Mouse (Mus musculus): Measurements from ENCODE around the gene Grm6. TPM values are rescaled to one million over a fixed set of nuclear protein-coding genes. Genes with fewer than 3 reads are reported as not detected.

Gene Grm6
- polyA plus RNA-seq, 1 experiment from 2014 or later, result not detected

- H3K4me3 ChIP-seq (ENCODE audit: low read depth, low read length), result no peak overlapping the region
- H3K9me3 ChIP-seq (ENCODE audit: control insufficient read depth, low read length), result peaks cover 3% of the 10 kb centered on the region; the same call in 1 of the 2 replicates
- WGBS, result 51% methylated on average over 2 of the region's 2 CpGs
- H3K36me3 ChIP-seq (ENCODE audit: control insufficient read depth, insufficient read depth, low read length), result no peaks in the 10 kb centered on the region
- no peak overlapping the region for H3K9ac ChIP-seq (ENCODE audit: low read length)
- no peak overlapping the region for H3K4me2 ChIP-seq (ENCODE audit: low read depth, low read length, severe bottlenecking)
- DNase-seq (ENCODE audit: low spot score) (no peak), ATAC-seq (replicated peaks; ENCODE audit: low FRiP score) (no peak)
- H3K4me1 ChIP-seq (replicated peaks; ENCODE audit: control insufficient read depth, insufficient read depth, low read length), result no peaks in the 10 kb centered on the region
- no peaks in the 10 kb centered on the region for H3K27me3 ChIP-seq (ENCODE audit: control insufficient read depth, insufficient read depth, low read length)
- no peak overlapping the region for H3K27ac ChIP-seq (ENCODE audit: low read depth, low read length)
Measured at GRCm38 (mm10) chr11:50892441-50892840, 42.0 kb downstream of the Grm6 start.

- Histone ChIP-seq H3K4me3 (ENCODE audit: low read depth, low read length) (no peak overlapping the region), H3K27ac (ENCODE audit: low read depth, low read length) (no peak overlapping the region), H3K4me1 (replicated peaks; ENCODE audit: control insufficient read depth, insufficient read depth, low read length) (no peaks in the 10 kb centered on the region), H3K4me2 (ENCODE audit: low read depth, low read length, severe bottlenecking) (no peak overlapping the region), H3K36me3 (ENCODE audit: control insufficient read depth, insufficient read depth, low read length) (peaks cover 22% of the 10 kb centered on the region), H3K9ac (ENCODE audit: low read length) (no peak overlapping the region), H3K27me3 (ENCODE audit: control insufficient read depth, insufficient read depth, low read length) (no peaks in the 10 kb centered on the region), H3K9me3 (ENCODE audit: control insufficient read depth, low read length) (peaks cover 42% of the 10 kb centered on the region)
- DNase-seq (ENCODE audit: low spot score) (no peak), ATAC-seq (replicated peaks; ENCODE audit: low FRiP score) (no peak)
- WGBS, result 83% methylated on average over 1 of the region's 1 CpGs
Measured at GRCm38 (mm10) chr11:50897359-50897758, 46.9 kb downstream of the Grm6 start.

- Histone ChIP-seq H3K9ac (ENCODE audit: low read length) (no peak overlapping the region), H3K4me2 (ENCODE audit: low read depth, low read length, severe bottlenecking) (no peak overlapping the region), H3K4me1 (replicated peaks; ENCODE audit: control insufficient read depth, insufficient read depth, low read length) (no peaks in the 10 kb centered on the region), H3K27me3 (ENCODE audit: control insufficient read depth, insufficient read depth, low read length) (no peaks in the 10 kb centered on the region), H3K27ac (ENCODE audit: low read depth, low read length) (no peak overlapping the region), H3K4me3 (ENCODE audit: low read depth, low read length) (no peak overlapping the region), H3K9me3 (ENCODE audit: control insufficient read depth, low read length) (peaks cover 19% of the 10 kb centered on the region), H3K36me3 (ENCODE audit: control insufficient read depth, insufficient read depth, low read length) (peaks cover 74% of the 10 kb centered on the region)
- WGBS, result 95% methylated on average over 5 of the region's 5 CpGs
- ATAC-seq (replicated peaks; ENCODE audit: low FRiP score) (no peak), DNase-seq (ENCODE audit: low spot score) (no peak)
Measured at GRCm38 (mm10) chr11:50908136-50908535, 57.7 kb downstream of the Grm6 start.

DNA sequence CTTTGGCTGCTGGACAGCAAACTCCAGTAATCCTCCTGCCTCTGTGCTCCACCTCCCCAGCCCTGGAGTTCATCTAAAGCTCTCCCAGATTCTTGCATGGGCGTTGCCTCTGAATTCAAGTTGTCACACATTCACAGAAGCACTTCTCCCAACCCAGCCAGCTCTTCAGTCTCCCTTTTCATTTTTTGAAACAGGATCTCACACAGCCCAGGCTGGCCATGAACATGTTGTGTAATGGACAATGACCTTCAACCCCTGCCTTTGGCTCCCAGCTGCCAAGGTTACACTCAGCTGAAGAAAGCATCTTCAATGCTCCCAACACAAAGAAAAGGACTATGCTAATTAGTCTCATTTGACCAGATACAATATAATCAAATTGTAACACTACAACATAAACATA lies 62.8 kb downstream of the Grm6 start:
- no peak overlapping the region for H3K4me3 ChIP-seq (ENCODE audit: low read depth, low read length)
- H3K36me3 ChIP-seq (ENCODE audit: control insufficient read depth, insufficient read depth, low read length), result peaks cover 31% of the 10 kb centered on the region
- H3K27ac ChIP-seq (ENCODE audit: low read depth, low read length), result no peak overlapping the region
- WGBS, result 94% methylated on average over 1 of the region's 1 CpGs
- DNase-seq (ENCODE audit: low spot score) (no peak), ATAC-seq (replicated peaks; ENCODE audit: low FRiP score) (no peak)
- no peaks in the 10 kb centered on the region for H3K27me3 ChIP-seq (ENCODE audit: control insufficient read depth, insufficient read depth, low read length)
- H3K9me3 ChIP-seq (ENCODE audit: control insufficient read depth, low read length), result peaks cover 6% of the 10 kb centered on the region
- H3K9ac ChIP-seq (ENCODE audit: low read length), result no peak overlapping the region
- no peak overlapping the region for H3K4me2 ChIP-seq (ENCODE audit: low read depth, low read length, severe bottlenecking)
- no peaks in the 10 kb centered on the region for H3K4me1 ChIP-seq (replicated peaks; ENCODE audit: control insufficient read depth, insufficient read depth, low read length)

DNA sequence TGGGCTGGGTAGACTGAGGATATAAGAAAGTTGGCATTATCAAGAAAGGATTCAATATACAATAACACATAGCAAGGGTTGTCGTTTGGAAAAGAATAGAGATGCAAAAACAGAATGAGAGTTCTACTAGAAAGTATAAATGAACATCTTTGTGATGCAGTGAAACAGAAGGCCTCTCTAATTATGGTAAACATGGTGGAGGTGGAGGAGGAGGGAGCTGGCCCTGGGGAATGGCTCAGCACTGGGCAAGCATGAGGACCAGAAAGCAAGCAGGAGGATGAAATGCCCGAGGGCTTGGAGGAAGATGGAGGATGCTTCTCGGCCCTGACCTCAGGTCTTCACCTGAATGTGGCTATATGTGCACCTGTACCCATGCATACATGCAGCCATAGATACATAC lies 64.0 kb downstream of the Grm6 start:
- Histone ChIP-seq H3K4me1 (replicated peaks; ENCODE audit: control insufficient read depth, insufficient read depth, low read length) (no peaks in the 10 kb centered on the region), H3K9ac (ENCODE audit: low read length) (no peak overlapping the region), H3K9me3 (ENCODE audit: control insufficient read depth, low read length) (peaks cover 6% of the 10 kb centered on the region), H3K27me3 (ENCODE audit: control insufficient read depth, insufficient read depth, low read length) (no peaks in the 10 kb centered on the region), H3K27ac (ENCODE audit: low read depth, low read length) (no peak overlapping the region), H3K36me3 (ENCODE audit: control insufficient read depth, insufficient read depth, low read length) (peaks cover 25% of the 10 kb centered on the region), H3K4me3 (ENCODE audit: low read depth, low read length) (no peak overlapping the region), H3K4me2 (ENCODE audit: low read depth, low read length, severe bottlenecking) (no peak overlapping the region)
- ATAC-seq (replicated peaks; ENCODE audit: low FRiP score), result no peak
- DNase-seq (ENCODE audit: low spot score), result no peak
- WGBS, result 95% methylated on average over 3 of the region's 3 CpGs

Other genes starting within 250 kb of the Grm6 start
- gene Adamts2, start 248.6 kb upstream of the Grm6 start, polyA plus RNA-seq (2014; fragmentation: Nextera tagmentation; extraction: Ambion mirVana), result 1.0 and 1.6 TPM in 2 replicates
- 37.7 and 41.7 TPM in 2 replicates for gene Zfp354c, start 23.0 kb upstream of the Grm6 start, polyA plus RNA-seq (2014; fragmentation: Nextera tagmentation; extraction: Ambion mirVana)
- 0.79 and 1.3 TPM in 2 replicates for gene Zfp879, start 9.1 kb upstream of the Grm6 start, polyA plus RNA-seq (2014; fragmentation: Nextera tagmentation; extraction: Ambion mirVana)
- gene Zfp454, start 37.0 kb downstream of the Grm6 start, polyA plus RNA-seq (2014; fragmentation: Nextera tagmentation; extraction: Ambion mirVana), result 15.5 and 17.1 TPM in 2 replicates
- 33.6 and 35.6 TPM in 2 replicates for gene Zfp2, start 65.5 kb downstream of the Grm6 start, polyA plus RNA-seq (2014; fragmentation: Nextera tagmentation; extraction: Ambion mirVana)
- gene Zfp354b, start 80.9 kb downstream of the Grm6 start, polyA plus RNA-seq (2014; fragmentation: Nextera tagmentation; extraction: Ambion mirVana), result 1.0 and 1.9 TPM in 2 replicates
- not detected in 2 replicates for gene 4933414I15Rik, start 93.1 kb downstream of the Grm6 start, polyA plus RNA-seq (2014; fragmentation: Nextera tagmentation; extraction: Ambion mirVana)
- not detected in 2 replicates for gene Prop1, start 103.1 kb downstream of the Grm6 start, polyA plus RNA-seq (2014; fragmentation: Nextera tagmentation; extraction: Ambion mirVana)
- gene Olfr1378, start 115.8 kb downstream of the Grm6 start, polyA plus RNA-seq (2014; fragmentation: Nextera tagmentation; extraction: Ambion mirVana), result not detected in 2 replicates
- gene Olfr1377, start 131.3 kb downstream of the Grm6 start, polyA plus RNA-seq (2014; fragmentation: Nextera tagmentation; extraction: Ambion mirVana), result not detected in 2 replicates
- gene Olfr51, start 152.9 kb downstream of the Grm6 start, polyA plus RNA-seq (2014; fragmentation: Nextera tagmentation; extraction: Ambion mirVana), result not detected in 2 replicates
- gene Olfr54, start 163.6 kb downstream of the Grm6 start, polyA plus RNA-seq (2014; fragmentation: Nextera tagmentation; extraction: Ambion mirVana), result not detected in 2 replicates
- gene Olfr1375, start 197.4 kb downstream of the Grm6 start, polyA plus RNA-seq (2014; fragmentation: Nextera tagmentation; extraction: Ambion mirVana), result not detected in 2 replicates
- gene Zfp354a, start 208.6 kb downstream of the Grm6 start, polyA plus RNA-seq (2014; fragmentation: Nextera tagmentation; extraction: Ambion mirVana), result 9.7 and 11.6 TPM in 2 replicates

Data from forebrain, embryonic 11.5 days (tissue).